Mouse (Mus musculus) intestine, postnatal 0 days (tissue): ENCODE measurements at regions not wholly inside any gene's neighbourhood (a gene's known extent, or its start where the extent isn't known, plus 50 kb on each side); places are given as distances from the start of the nearest gene placed in this dataset.

ENCODE experiments used
- ATAC-seq: fragments of 200-750 bp; cut with Nextera tagmentation; 2 replicates; pipeline ENCODE4 v1.8.0; 2017; ENCODE audit warnings: mild to moderate bottlenecking, moderate TSS enrichment, moderate library complexity
- H3K27ac ChIP-seq: fragments of 300-500 bp; sonication (generic); 2 replicates; pipeline ENCODE4 v1.5.1; 2014; ENCODE audit warnings: mild to moderate bottlenecking, low read depth, low read length, moderate library complexity
- H3K27me3 ChIP-seq: fragments of 300-500 bp; sonication (generic); replicated peaks from 2 replicates; pipeline ENCODE4 v1.6.1; 2014; ENCODE audit warnings: low read length, mixed read lengths; ENCODE audit not compliant: control insufficient read depth, insufficient read depth
- H3K36me3 ChIP-seq: fragments of 300-500 bp; sonication (generic); 2 replicates; pipeline ENCODE4 v1.6.1; 2014; ENCODE audit warnings: mild to moderate bottlenecking, moderate library complexity; ENCODE audit not compliant: control insufficient read depth, insufficient read depth
- H3K4me1 ChIP-seq: fragments of 300-500 bp; sonication (generic); replicated peaks from 2 replicates; pipeline ENCODE4 v1.6.1; 2014; ENCODE audit warnings: antibody characterized with exemption, low read length, mixed read lengths; ENCODE audit not compliant: control insufficient read depth, insufficient read depth
- H3K4me2 ChIP-seq: fragments of 300-500 bp; sonication (generic); replicated peaks from 2 replicates; pipeline ENCODE4 v1.6.1; 2014; ENCODE audit warnings: low read depth, mild to moderate bottlenecking, moderate library complexity
- H3K4me3 ChIP-seq: fragments of 300-500 bp; sonication (generic); 2 replicates; pipeline ENCODE4 v1.5.1; 2014; ENCODE audit warnings: low read depth, low read length
- H3K9ac ChIP-seq: fragments of 300-500 bp; sonication (generic); 2 replicates; pipeline ENCODE4 v1.6.1; 2014; ENCODE audit warnings: mild to moderate bottlenecking, low read depth, low read length
- H3K9me3 ChIP-seq: fragments of 300-500 bp; sonication (generic); 2 replicates; pipeline ENCODE4 v1.6.1; 2016; ENCODE audit warnings: mixed run types; ENCODE audit not compliant: control insufficient read depth
- CTCF ChIP-seq: sonication (generic); IDR thresholded peaks from 2 replicates; pipeline ENCODE4 v1.5.1; 2016; ENCODE audit warnings: low read depth, mild to moderate bottlenecking, control low read depth, antibody characterized with exemption, moderate library complexity
- WGBS: fragments of 180-500 bp; shearing (Covaris S2); extraction: QIAGEN DNeasy Blood & Tissue Kit; methylation state at CpG from one replicate; pipeline ENCODE4 v1.1.7; 2014; 5-methylcytosine and 5-hydroxymethylcytosine counted together

GRCm38 (mm10) chr3:101722001-101722400 lies 117.5 kb upstream of the Atp1a1 start:
- no peaks in the 10 kb centered on the region for H3K4me1 ChIP-seq
- H3K27ac ChIP-seq, result no peak overlapping the region
- 84% methylated on average over 4 of the region's 4 CpGs for WGBS
- no peak for TF ChIP-seq CTCF
- H3K36me3 ChIP-seq, result no peaks in the 10 kb centered on the region
- H3K4me3 ChIP-seq, result no peak overlapping the region
- H3K4me2 ChIP-seq, result no peak overlapping the region
- ATAC-seq, result no peak
- H3K9me3 ChIP-seq, result no peaks in the 10 kb centered on the region
- no peaks in the 10 kb centered on the region for H3K27me3 ChIP-seq
- no peak overlapping the region for H3K9ac ChIP-seq

- Histone ChIP-seq H3K4me3 (no peak overlapping the region), H3K27me3 (no peaks in the 10 kb centered on the region), H3K27ac (no peak overlapping the region), H3K4me1 (peaks cover 35% of the 10 kb centered on the region), H3K9me3 (no peaks in the 10 kb centered on the region), H3K4me2 (no peak overlapping the region), H3K36me3 (no peaks in the 10 kb centered on the region), H3K9ac (no peak overlapping the region)
- TF ChIP-seq CTCF, result no peak
- ATAC-seq, result no peak
Observed at GRCm38 (mm10) chr3:101715416-101715815, 110.9 kb upstream of the Atp1a1 start.

GRCm38 (mm10) chr3:101714810-101715209 lies 110.3 kb upstream of the Atp1a1 start:
- H3K9me3 ChIP-seq, result no peaks in the 10 kb centered on the region
- H3K4me2 ChIP-seq, result no peak overlapping the region; the same call in 1 of the 2 replicates
- H3K27me3 ChIP-seq, result no peaks in the 10 kb centered on the region
- WGBS, result 57% methylated on average over 5 of the region's 5 CpGs
- TF ChIP-seq CTCF, result no peak
- H3K27ac ChIP-seq, result peak overlapping the region; percentile 62; the same call in 1 of the 2 replicates
- peak; percentile 9 for ATAC-seq
- H3K9ac ChIP-seq, result no peak overlapping the region
- no peaks in the 10 kb centered on the region for H3K36me3 ChIP-seq
- peaks cover 39% of the 10 kb centered on the region for H3K4me1 ChIP-seq
- no peak overlapping the region for H3K4me3 ChIP-seq

GRCm38 (mm10) chr3:101713669-101714068 lies 109.2 kb upstream of the Atp1a1 start:
- 67% methylated on average over 11 of the region's 11 CpGs for WGBS
- no peak overlapping the region for H3K4me3 ChIP-seq
- H3K4me2 ChIP-seq, result 0 out of 2 replicates have a peak overlapping the region, but pooled peaks have one; percentile 21
- H3K27me3 ChIP-seq, result no peaks in the 10 kb centered on the region
- H3K9ac ChIP-seq, result no peak overlapping the region
- peaks cover 39% of the 10 kb centered on the region for H3K4me1 ChIP-seq
- TF ChIP-seq CTCF, result no peak
- no peak for ATAC-seq
- no peaks in the 10 kb centered on the region for H3K36me3 ChIP-seq
- no peaks in the 10 kb centered on the region for H3K9me3 ChIP-seq
- no peak overlapping the region for H3K27ac ChIP-seq

- Histone ChIP-seq H3K36me3 (no peaks in the 10 kb centered on the region), H3K9me3 (no peaks in the 10 kb centered on the region), H3K4me3 (no peak overlapping the region), H3K27me3 (no peaks in the 10 kb centered on the region), H3K27ac (no peak overlapping the region), H3K9ac (no peak overlapping the region), H3K4me2 (peak overlapping the region; percentile 21; the same call in 1 of the 2 replicates), H3K4me1 (peaks cover 39% of the 10 kb centered on the region)
- 50% methylated on average over 11 of the region's 11 CpGs for WGBS
- no peak for TF ChIP-seq CTCF
- ATAC-seq, result no peak
Observed at GRCm38 (mm10) chr3:101713138-101713638, 108.7 kb upstream of the Atp1a1 start.

GRCm38 (mm10) chr3:101712666-101713065 lies 108.2 kb upstream of the Atp1a1 start:
- H3K36me3 ChIP-seq, result no peaks in the 10 kb centered on the region
- no peak for ATAC-seq
- H3K4me3 ChIP-seq, result no peak overlapping the region
- H3K9ac ChIP-seq, result no peak overlapping the region
- H3K4me2 ChIP-seq, result no peak overlapping the region
- no peaks in the 10 kb centered on the region for H3K9me3 ChIP-seq
- no peak overlapping the region for H3K27ac ChIP-seq
- H3K4me1 ChIP-seq, result peaks cover 39% of the 10 kb centered on the region
- TF ChIP-seq CTCF, result no peak
- H3K27me3 ChIP-seq, result no peaks in the 10 kb centered on the region
- 93% methylated on average over 14 of the region's 14 CpGs for WGBS
